Mouse (Mus musculus) lung, postnatal 36 days (tissue): ENCODE measurements at regions not wholly inside any gene's neighbourhood (a gene's known extent, or its start where the extent isn't known, plus 50 kb on each side); places are given as distances from the start of the nearest gene placed in this dataset.
A peak's percentile ranks its signal among the peaks of the same experiment; 100 is the strongest.
"Not testable (repeated sequence)": the region's sequence is repeated elsewhere in the genome, so short reads cannot be mapped to it uniquely, and the experiment has no call there.

Source experiments
- DNase-seq: peaks from one replicate; pipeline ENCODE4 v3.0.0; 2022; ENCODE audit warnings: mixed read lengths

DNA sequence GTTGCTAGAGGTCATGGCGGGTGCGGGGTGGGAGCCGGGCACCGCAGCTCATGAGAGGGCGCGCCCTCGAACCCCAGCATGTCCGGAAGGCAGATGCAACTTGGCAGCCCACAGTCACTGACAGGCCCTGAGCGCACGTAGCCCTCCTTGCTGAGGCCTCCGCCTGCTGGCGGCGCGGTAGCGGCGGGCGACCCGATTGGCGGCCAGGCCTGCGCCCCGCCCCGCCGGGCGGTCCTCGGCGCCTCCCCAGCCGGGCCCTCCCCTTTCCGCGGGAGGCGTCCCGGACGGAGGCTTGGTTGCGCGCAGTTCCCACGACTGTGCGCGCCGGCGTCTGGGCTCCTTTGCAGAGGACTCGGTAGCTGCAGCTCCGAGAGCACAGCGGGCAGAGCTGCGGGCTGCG is 301.9 kb downstream of the Hpcal1 start:
- peak; percentile 2 for DNase-seq

DNA sequence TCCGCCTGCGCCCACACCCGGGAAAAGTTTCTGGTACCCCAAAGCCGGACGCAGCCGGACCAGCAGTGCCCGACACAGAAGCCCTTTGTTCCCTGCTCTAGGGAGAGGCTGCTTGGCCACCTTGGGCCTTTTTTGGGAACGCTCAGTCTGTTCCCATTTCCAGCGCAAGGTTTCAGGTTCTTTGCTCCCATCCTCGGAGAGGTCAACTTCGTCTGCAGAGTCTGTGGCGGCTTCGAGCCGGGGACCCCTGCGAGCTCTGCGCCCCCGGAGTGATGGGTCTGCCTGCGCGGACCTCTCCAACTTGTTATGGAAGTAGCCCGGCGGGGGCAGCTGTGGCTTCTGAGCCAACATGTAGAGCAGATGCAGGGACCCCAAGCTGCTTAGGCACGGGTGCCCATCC is 302.7 kb downstream of the Hpcal1 start:
- DNase-seq = not testable (repeated sequence)
